Mouse (Mus musculus): ENCODE results near the gene Alppl2.

Gene Alppl2

DNA sequence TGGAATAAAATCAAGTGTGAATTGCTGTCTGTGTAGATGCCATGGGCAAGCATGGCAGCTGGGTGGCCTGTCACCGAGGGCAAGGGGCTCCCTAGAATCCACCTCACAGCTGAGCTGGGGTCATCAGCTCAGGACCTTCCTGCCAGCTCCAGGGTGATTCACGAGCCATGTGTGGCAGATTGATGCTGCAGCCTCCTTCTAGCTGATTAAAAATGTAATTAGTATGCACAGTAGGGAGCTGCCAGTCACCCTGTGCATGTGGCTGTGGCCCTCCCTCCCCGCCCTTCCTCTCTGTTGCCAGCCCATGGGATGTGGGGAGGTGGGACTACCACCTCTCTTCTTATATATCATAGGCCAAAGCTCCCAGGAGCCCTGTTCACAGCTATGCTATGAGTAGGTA is 39.7 kb downstream of the Alppl2 start:
- no peak for DNase-seq

DNA sequence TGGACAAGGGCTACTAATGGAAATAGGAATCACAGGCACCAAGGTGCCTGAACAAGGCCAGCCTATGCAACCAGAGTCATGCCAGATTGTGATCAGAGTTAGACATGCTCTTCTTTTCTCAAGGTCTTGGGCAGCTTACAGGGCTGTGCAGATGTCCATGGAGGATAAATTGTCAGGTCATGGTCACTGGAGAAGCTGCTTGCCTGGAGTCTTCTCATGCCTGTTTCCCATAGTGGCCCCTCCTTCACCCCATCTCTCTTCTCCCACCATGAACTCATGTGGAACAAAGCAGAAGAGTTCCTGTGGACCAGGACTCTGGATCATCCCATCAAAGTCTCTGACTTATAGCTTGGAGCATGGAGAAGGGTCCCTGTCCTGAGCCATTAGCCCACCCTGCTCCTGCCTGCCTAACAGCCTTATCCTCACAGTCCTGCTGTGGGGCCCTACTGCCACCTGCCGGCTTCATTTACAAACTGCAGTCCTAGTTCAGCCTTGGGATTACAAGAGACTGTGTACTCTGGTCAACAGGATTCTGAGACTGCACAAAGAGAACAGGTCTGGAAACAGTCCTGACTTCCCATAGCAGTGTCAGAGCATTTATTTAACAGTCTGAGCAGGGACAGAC is 47.8 kb downstream of the Alppl2 start:
- DNase-seq, result peak; percentile 82

GRCm38 (mm10) chr1:87041119-87041518 is 48.6 kb downstream of the Alppl2 start:
- DNase-seq, result peak; percentile 87

GRCm38 (mm10) chr1:87038477-87039070 is 51.2 kb downstream of the Alppl2 start:
- no peak for DNase-seq

Measured in thymus, postnatal 4 days (tissue).